Mouse (Mus musculus): ENCODE data around the gene Bhlhe41. TPM values are rescaled to one million over a fixed set of nuclear protein-coding genes. Genes with fewer than 3 reads are reported as not detected.

The Bhlhe41 gene
- polyA plus RNA-seq, 1 experiment from 2014 or later = 1.8 TPM

- WGBS = 56% methylated on average over 6 of the region's 6 CpGs
Measured at GRCm38 (mm10) chr6:145823103-145823502, 42.3 kb downstream of the Bhlhe41 start.

GRCm38 (mm10) chr6:145822218-145822617 is 43.1 kb downstream of the Bhlhe41 start:
- Histone ChIP-seq H3K9me3 (peaks cover 3% of the 10 kb centered on the region; the same call in 1 of the 2 replicates), H3K4me1 (peaks cover 11% of the 10 kb centered on the region), H3K36me3 (replicated peaks) (peaks cover 10% of the 10 kb centered on the region), H3K27me3 (replicated peaks; ENCODE audit: low read depth, poor library complexity, severe bottlenecking) (no peaks in the 10 kb centered on the region), H3K4me3 (no peak overlapping the region), H3K27ac (replicated peaks) (no peak overlapping the region)
- no peak for DNase-seq (ENCODE audit: low spot score)
- WGBS = 84% methylated on average over 5 of the region's 5 CpGs

More at GRCm38 (mm10) chr6:145823103-145823502, 42.3 kb downstream of the Bhlhe41 start:
- H3K27ac ChIP-seq (replicated peaks) = no peak overlapping the region
- H3K36me3 ChIP-seq (replicated peaks) = peaks cover 5% of the 10 kb centered on the region; the same call in 1 of the 2 replicates
- peaks cover 3% of the 10 kb centered on the region; the same call in 1 of the 2 replicates for H3K9me3 ChIP-seq
- peaks cover 11% of the 10 kb centered on the region for H3K4me1 ChIP-seq
- peak; percentile 60 for DNase-seq (ENCODE audit: low spot score)
- H3K27me3 ChIP-seq (replicated peaks; ENCODE audit: low read depth, poor library complexity, severe bottlenecking) = no peaks in the 10 kb centered on the region
- no peak overlapping the region for H3K4me3 ChIP-seq

GRCm38 (mm10) chr6:145819151-145819550 is 46.2 kb downstream of the Bhlhe41 start:
- Histone ChIP-seq H3K27me3 (replicated peaks; ENCODE audit: low read depth, poor library complexity, severe bottlenecking) (no peaks in the 10 kb centered on the region), H3K4me1 (peaks cover 22% of the 10 kb centered on the region), H3K36me3 (replicated peaks) (peaks cover 23% of the 10 kb centered on the region), H3K27ac (replicated peaks) (no peak overlapping the region), H3K9me3 (no peaks in the 10 kb centered on the region), H3K4me3 (no peak overlapping the region)
- DNase-seq (ENCODE audit: low spot score) = no peak
- WGBS = 86% methylated on average over 9 of the region's 9 CpGs

GRCm38 (mm10) chr6:145815200-145815599 is 50.2 kb downstream of the Bhlhe41 start:
- peaks cover 32% of the 10 kb centered on the region for H3K36me3 ChIP-seq (replicated peaks)
- peak overlapping the region; percentile 8; the same call in 1 of the 2 replicates for H3K27ac ChIP-seq (replicated peaks)
- peak; percentile 41 for DNase-seq (ENCODE audit: low spot score)
- peaks cover 10% of the 10 kb centered on the region; the same call in 1 of the 2 replicates for H3K4me1 ChIP-seq
- WGBS = 28% methylated on average over 15 of the region's 15 CpGs
- H3K27me3 ChIP-seq (replicated peaks; ENCODE audit: low read depth, poor library complexity, severe bottlenecking) = no peaks in the 10 kb centered on the region
- H3K9me3 ChIP-seq = no peaks in the 10 kb centered on the region
- H3K4me3 ChIP-seq = no peak overlapping the region

GRCm38 (mm10) chr6:145811174-145811573 is 54.2 kb downstream of the Bhlhe41 start:
- Histone ChIP-seq H3K36me3 (replicated peaks) (peaks cover 20% of the 10 kb centered on the region; the same call in 1 of the 2 replicates), H3K4me1 (peaks cover 14% of the 10 kb centered on the region; the same call in 1 of the 2 replicates), H3K27me3 (replicated peaks; ENCODE audit: low read depth, poor library complexity, severe bottlenecking) (no peaks in the 10 kb centered on the region), H3K9me3 (no peaks in the 10 kb centered on the region), H3K27ac (replicated peaks) (no peak overlapping the region), H3K4me3 (no peak overlapping the region)
- 90% methylated on average over 1 of the region's 1 CpGs for WGBS
- DNase-seq (ENCODE audit: low spot score) = no peak

- H3K9me3 ChIP-seq = no peaks in the 10 kb centered on the region
- H3K36me3 ChIP-seq (replicated peaks) = peaks cover 16% of the 10 kb centered on the region; the same call in 1 of the 2 replicates
- peaks cover 5% of the 10 kb centered on the region; the same call in 1 of the 2 replicates for H3K4me1 ChIP-seq
- H3K4me3 ChIP-seq = no peak overlapping the region
- 91% methylated on average over 6 of the region's 6 CpGs for WGBS
- no peak overlapping the region for H3K27ac ChIP-seq (replicated peaks)
- no peak for DNase-seq (ENCODE audit: low spot score)
- no peaks in the 10 kb centered on the region for H3K27me3 ChIP-seq (replicated peaks; ENCODE audit: low read depth, poor library complexity, severe bottlenecking)
Measured at GRCm38 (mm10) chr6:145810015-145810414, 55.3 kb downstream of the Bhlhe41 start.

- DNase-seq (ENCODE audit: low spot score) = no peak
- WGBS = 87% methylated on average over 7 of the region's 7 CpGs
- Histone ChIP-seq H3K27ac (replicated peaks) (no peak overlapping the region), H3K4me1 (peaks cover 3% of the 10 kb centered on the region; the same call in 1 of the 2 replicates), H3K9me3 (no peaks in the 10 kb centered on the region), H3K27me3 (replicated peaks; ENCODE audit: low read depth, poor library complexity, severe bottlenecking) (no peaks in the 10 kb centered on the region), H3K4me3 (no peak overlapping the region), H3K36me3 (replicated peaks) (peaks cover 16% of the 10 kb centered on the region; the same call in 1 of the 2 replicates)
Measured at GRCm38 (mm10) chr6:145809566-145809965, 55.8 kb downstream of the Bhlhe41 start.

Other genes starting within 250 kb of the Bhlhe41 start
- gene Tuba3b, start 249.8 kb downstream of the Bhlhe41 start, polyA plus RNA-seq (2016; fragmentation: Nextera tagmentation; extraction: Ambion mirVana) = not detected in 2 replicates
- gene Rassf8, start 118.8 kb downstream of the Bhlhe41 start, polyA plus RNA-seq (2016; fragmentation: Nextera tagmentation; extraction: Ambion mirVana) = 3.5 and 3.7 TPM in 2 replicates
- 1.9 and 2.9 TPM in 2 replicates for gene Sspn, start 66.1 kb upstream of the Bhlhe41 start, polyA plus RNA-seq (2016; fragmentation: Nextera tagmentation; extraction: Ambion mirVana)